Mouse (Mus musculus) lung, adult 2 months (tissue): ENCODE measurements around the gene Fbxo44.

Experiments
- CTCF ChIP-seq: fragments of 200-500 bp; IDR thresholded peaks from 2 replicates; pipeline ENCODE4 v1.5.1; 2011; ENCODE audit warnings: mild to moderate bottlenecking, low read length, control low read depth; ENCODE audit not compliant: insufficient read depth
- POLR2A ChIP-seq: fragments of 200-500 bp; IDR thresholded peaks from 2 replicates; pipeline ENCODE4 v1.6.1; 2011; ENCODE audit warnings: low read depth, mild to moderate bottlenecking, control low read depth, low read length, borderline replicate concordance; ENCODE audit errors: extremely low read depth

DNA sequence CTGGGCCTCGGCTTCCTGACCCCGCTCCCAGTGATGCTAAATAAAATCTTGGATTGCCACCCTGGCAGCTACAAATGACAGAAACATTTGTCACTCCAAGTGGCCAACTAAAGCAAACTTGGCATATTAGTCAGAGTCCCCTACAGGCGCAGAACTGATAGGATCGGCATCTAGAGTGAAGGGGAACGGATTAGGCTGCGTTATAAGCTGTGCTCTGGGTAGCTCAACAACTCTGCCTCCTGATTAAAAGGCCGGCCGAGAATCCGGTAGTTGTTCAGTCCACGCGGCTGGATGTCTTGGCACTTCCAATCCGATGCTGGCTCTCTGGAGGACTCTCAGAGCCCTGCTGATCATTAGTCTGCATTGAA, 14.2 kb upstream of the Fbxo44 start:
- TF ChIP-seq CTCF (no peak), POLR2A (no peak)
